Mouse (Mus musculus) bone marrow, adult 2 months (tissue): ENCODE results near the gene Atg5.

Source experiments
- CTCF ChIP-seq: fragments of 200-500 bp; IDR thresholded peaks from 2 replicates; pipeline ENCODE4 v1.5.1; 2011; ENCODE audit warnings: low read length, control low read depth; ENCODE audit not compliant: control insufficient read depth, insufficient read depth
- POLR2A ChIP-seq: fragments of 200-500 bp; IDR thresholded peaks from 2 replicates; pipeline ENCODE4 v1.6.1; 2011; ENCODE audit warnings: low read depth, mild to moderate bottlenecking, control low read depth, low read length, borderline replicate concordance; ENCODE audit not compliant: control insufficient read depth

DNA sequence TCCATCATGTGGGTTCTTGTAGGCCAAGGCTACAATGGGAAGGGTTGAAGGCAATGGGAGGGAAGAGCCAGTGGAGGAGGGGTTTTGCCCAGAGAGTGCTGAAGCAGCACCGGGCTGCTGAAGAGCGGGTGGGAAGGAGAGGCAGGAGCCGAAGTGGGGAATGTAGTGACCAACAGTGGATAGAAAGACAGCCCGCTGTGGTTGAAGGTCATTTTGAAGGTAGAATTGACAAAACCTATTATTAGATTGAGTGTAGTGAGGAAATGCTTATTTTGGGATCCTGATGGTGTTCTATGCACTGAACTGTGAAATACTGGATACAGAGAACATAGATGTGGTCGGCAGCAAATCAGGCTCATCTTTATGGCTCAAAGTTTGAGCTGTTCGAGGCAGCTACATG lies 38.1 kb downstream of the Atg5 start:
- no peak for TF ChIP-seq CTCF
- no peak for TF ChIP-seq POLR2A
